Mouse (Mus musculus): ENCODE data around the gene Erlin1.

Gene Erlin1

GRCm38 (mm10) chr19:44055173-44055826 is 14.3 kb downstream of the Erlin1 start:
- no peak for DNase-seq

GRCm38 (mm10) chr19:44050388-44050787 is 19.2 kb downstream of the Erlin1 start:
- no peak for DNase-seq

- DNase-seq, result no peak
These were observed 20.3 kb downstream of the Erlin1 start for GRCm38 (mm10) chr19:44049282-44049681.

DNA sequence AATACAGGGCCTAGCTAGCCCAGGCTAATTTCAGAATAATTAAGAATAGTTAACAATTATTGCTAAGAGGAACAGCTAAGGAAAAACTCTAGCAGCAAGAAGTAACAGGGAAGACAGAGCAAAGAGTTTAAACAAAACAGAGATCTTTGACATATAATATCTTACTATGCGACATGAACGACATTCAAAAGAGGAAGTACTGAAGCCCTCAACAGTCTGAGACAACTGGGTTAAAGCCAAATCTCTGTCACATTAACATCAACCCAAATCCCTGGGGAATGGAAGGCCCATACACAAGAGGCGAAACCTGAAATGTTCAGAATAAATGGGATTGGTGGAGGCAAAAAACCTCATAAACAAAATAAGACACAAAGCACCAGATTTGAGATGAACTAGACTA is 23.7 kb downstream of the Erlin1 start:
- no peak for DNase-seq

DNA sequence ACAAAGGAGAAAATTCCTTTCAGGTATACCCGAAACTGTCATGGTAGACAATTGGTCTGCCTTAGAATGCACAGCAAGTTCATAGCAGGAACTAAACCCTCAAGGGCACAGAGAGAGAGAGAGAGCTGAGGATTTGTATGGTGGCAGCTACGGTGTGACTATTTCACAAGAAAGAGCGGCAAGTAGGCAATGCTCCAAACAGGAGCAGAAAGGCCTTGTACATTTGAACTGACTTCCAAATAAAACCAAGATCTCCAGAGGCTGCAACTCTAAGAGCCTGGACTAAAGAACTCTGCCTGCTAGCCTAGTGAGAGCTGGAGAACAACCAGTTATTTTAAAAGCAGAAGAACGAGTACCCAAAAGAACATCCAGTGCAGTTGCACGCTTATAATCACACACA is 27.5 kb downstream of the Erlin1 start:
- no peak for DNase-seq

DNA sequence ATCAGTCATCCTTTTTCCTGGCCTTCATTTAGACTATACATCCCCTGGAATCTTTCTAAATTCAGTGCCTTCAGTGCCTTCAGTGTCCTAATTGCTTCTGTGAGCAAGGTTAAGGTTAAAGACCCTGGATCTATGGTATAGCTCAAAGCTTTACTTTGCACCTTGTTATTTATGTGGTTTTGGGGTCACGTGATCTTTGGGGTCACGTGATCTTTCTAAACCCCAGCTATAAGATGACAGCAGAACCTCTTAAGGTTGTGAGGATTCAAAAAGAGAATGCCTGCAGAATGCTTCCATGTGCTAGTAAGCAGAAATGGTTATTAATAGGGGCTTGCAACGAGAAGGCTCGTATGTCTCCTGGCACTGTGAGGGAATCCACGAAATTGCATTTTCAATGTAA is 36.2 kb downstream of the Erlin1 start:
- no peak for DNase-seq

DNA sequence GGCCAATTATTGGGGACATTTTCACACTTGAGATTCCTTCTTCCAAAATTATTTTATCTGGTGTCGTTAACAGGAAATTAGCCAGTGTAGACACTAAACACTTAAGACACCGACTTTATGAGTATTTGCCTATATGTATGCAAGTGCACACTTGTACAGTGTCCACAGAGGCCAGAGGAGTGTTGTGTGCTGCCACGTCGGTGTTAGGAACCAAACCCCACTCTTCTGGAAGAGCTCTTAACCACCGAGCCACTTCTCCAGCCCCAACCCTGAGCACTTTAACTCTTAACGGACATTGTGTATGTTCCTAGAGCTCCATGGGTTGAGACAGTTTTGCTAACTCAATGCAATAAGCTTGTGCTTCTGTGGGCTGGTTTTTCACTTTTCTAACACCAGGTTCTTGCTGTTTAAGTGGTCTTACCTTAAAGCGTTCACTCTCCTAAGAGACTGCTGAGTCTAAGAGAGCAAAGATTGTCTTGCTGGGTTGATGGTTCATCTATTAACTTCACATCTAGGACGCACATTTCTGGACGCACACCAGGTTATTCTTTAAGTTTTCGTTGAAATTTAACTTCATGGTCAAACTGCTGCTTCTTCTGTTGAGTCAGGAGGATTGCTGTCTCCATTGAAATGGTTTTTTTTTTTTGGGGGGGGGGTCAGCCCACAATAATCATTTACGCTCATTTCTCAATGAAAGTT is 37.4 kb downstream of the Erlin1 start:
- no peak for DNase-seq

DNA sequence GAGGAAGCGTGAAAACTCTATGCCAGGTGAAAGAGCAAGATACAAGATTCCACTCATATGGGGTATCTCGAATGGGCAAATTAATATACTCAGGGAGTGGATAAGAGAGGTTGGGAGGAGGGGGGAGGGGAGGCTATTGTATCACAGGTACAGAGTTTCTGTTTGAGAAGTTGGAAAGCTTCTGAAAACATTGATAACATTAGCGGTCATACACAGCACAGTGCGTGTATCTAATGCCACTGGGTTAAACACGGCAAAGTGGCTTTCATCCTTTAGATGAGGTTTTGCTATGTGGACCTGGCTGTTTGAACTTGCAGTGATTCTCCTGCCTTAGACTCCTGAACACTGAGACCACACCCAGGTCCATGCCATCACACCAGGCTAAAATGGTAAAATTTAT is 39.6 kb downstream of the Erlin1 start:
- DNase-seq, result no peak

GRCm38 (mm10) chr19:44028972-44029371 is 40.6 kb downstream of the Erlin1 start, which contains the start of gene Cyp2c23:
Gene Cyp2c23 (minus strand): TSS chr19:44029208.
- no peak for DNase-seq

DNA sequence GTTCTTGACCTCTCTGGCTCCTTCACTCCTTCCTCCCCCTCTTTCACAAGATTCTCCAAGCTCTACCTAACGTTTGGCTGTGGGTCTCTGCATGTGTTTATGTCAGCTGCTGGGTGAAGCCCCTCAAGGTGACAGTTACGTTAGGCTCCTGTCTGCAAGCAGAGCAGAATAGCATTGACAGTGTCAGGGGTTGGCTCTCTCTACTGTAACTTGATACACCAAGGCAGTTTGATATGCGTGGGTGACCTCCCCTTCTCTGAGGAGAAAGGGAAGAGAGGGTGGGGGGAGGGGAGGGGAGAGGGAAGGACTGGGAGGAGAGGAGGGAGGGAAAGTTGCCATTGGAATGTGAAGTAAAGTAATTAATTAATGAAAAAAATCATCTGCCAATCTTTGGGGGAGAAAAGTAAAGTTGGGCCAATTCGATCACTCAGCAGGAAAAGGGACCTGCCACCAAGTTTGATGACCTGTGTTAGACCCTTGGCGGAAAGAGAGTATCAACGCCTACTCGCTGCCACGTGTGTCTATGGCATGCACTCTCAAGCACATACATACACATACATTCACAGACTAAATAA is 42.5 kb downstream of the Erlin1 start:
- no peak for DNase-seq

DNA sequence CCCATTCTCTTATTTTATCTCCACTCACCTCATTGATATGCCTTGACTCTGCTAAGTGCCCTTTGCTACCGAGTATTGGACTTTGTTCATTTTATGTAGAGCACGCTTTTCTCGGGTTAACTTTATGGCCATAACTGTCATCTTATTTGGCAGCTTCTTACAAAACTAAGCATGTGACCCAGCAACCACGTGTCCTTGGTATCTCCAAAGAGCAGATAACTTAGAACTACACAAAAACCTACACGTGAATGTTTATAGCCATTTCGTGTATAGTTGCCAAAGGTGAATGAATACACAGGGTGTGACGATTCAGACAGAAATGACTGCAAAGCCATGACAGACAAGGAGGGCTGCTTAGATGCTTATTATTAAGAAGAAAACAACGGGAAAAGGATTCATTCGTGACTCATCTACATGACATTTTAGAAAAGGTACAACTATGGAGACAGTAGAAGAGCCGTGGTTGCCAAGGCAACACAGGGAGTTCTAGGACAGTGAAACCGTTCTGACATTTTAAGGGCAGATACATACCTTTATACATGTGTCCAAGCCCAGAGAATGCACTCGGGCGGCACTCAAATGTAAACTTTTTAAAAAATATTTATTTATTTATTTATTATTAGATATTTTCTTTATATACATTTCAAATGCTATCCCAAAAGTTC is 44.5 kb downstream of the Erlin1 start:
- DNase-seq, result no peak

DNA sequence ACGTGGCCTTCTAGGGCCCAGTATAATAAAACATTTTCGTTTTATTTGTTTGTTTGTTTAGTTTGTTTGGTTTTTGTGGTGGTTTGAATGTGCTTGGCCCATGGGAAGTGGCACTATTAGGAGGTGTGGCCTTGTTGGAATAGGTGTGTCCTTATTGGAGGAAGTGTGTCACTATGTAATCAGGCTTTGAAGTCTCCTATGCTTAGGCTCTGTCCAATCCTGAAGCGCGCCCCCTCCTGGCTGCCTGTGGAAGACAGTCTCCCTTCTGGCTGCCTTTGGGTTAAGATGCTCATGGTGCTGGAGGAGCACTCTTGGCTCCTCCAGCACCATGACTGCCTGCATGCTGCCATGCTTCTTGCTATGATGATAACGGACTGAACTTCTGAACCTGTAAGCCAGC is 46.5 kb downstream of the Erlin1 start:
- no peak for DNase-seq

- DNase-seq, result no peak
These were observed 48.1 kb downstream of the Erlin1 start for GRCm38 (mm10) chr19:44021502-44021901.

GRCm38 (mm10) chr19:44019739-44020138 is 49.8 kb downstream of the Erlin1 start:
- no peak for DNase-seq

- DNase-seq, result no peak
These were observed 55.7 kb downstream of the Erlin1 start for GRCm38 (mm10) chr19:44013862-44014261.

DNA sequence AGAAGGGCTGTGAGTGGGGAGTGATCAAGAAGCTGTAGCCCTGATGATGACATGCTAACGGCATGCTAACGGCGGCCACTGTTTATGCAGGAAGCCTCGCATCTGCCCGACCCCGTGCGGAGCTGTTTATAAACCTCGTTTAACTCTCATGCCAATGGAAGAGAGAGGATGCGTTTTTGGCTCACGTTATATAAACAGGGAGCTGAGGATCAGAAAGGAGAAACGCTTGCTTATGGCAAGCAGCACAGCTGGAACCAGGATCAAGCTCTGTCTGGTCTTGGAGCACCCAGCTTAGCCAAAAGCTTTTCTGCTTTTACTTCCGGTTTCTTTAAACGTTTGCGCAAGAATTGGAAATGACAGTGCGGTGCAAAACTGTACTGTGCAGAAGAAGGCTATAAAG is 60.8 kb downstream of the Erlin1 start:
- DNase-seq, result no peak

DNA sequence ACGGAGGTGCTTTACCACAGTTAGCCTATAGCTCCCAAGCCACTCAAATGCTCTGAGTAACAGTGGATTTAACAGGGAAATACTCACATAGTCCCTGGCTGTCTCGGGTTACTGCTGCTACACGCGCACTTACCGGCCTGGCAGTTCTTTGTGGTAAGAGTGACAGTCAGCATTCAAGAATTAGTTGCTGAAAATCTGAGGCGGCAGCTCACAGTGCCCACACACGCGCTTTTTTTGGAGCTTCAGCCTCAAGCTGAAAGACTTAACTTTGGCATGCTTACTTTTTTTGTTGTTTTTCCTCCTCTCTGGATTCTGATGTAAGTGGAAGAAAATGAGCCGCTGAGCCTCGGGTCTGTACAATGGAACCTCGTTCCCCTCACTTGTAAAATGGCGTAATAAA is 62.4 kb downstream of the Erlin1 start:
- no peak for DNase-seq

DNA sequence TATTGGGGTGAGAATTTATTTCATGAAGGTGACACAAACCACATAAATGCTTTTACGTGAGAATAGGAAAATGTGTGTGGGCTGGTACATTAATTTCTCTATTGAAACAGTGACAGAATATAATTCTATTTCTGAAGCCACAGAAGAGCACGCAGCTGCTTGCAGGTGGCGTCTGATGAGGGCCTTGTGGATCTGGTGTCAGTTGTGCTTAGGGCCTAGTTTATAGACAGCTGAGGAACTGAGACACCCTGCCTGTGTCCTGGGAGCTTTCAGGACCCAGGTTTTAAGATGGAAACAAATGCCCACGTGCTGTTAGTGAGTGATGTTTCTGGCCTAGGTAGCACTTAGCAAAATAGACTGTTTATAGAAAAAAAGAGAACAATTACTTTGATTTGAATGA is 64.6 kb downstream of the Erlin1 start:
- no peak for DNase-seq

DNA sequence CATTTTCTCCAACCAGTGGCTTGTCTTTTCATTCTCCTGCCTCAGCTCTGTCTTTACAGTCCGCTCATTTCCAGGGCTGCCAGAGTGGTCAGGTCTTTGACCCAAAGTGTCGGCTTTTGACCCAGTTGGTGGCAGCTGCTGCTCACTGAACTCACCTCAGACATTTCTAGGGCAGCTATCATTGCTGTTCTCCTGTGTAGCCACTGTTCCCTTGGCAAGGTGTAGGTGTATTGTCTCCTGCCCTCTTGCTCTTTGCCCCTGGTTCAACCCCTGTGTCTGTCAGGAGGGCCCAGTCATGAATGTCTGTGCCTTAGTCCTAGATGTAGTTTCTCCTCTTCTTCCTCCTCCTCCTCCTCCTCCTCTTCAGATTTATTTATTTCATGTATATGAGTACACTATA is 65.3 kb downstream of the Erlin1 start:
- DNase-seq, result no peak

- DNase-seq, result no peak
These were observed 68.9 kb downstream of the Erlin1 start for GRCm38 (mm10) chr19:44000720-44001119.

- DNase-seq, result no peak
These were observed 69.5 kb downstream of the Erlin1 start for GRCm38 (mm10) chr19:44000061-44000460.

DNA sequence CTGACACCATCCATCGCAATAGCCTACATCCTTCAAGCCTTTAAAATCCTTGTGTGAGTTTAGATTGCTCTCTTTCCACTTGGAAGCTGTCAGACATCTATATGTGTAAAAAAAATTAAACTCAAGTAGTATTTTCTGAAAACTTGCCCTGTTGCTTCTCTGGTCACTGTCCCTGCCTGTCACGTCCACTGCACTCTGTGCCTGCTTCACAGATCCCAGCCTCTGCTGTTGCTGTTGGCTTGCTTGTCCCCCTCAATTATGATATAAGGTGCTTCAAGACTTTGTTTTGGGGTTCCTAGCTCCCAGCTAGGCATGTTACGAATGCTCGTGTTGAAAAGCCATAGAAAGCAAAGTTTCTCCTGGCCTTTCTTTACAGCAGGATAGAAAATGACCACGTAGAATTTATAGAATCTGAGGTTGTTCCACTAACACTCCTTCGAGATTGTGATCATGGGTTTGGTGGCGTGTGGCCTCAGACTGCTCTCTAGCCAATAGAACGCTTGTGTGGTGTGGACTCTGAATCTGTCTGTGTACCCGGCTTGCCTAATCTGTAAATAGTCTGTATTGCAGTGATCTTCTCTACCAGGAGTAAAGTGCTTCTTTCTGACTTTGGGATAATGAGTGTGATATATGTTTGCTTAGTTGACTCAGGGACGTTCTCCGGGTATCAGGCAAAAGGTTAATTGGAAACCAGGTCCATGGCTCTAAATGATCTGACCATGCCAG is 70.6 kb downstream of the Erlin1 start:
- no peak for DNase-seq

GRCm38 (mm10) chr19:43998101-43998500 is 71.5 kb downstream of the Erlin1 start:
- no peak for DNase-seq

Data from cerebellum, adult 9-10 months (tissue).